Mouse (Mus musculus): ENCODE measurements at regions not wholly inside any gene's neighbourhood (a gene's known extent, or its start where the extent isn't known, plus 50 kb on each side); places are given as distances from the start of the nearest gene placed in this dataset.

DNA sequence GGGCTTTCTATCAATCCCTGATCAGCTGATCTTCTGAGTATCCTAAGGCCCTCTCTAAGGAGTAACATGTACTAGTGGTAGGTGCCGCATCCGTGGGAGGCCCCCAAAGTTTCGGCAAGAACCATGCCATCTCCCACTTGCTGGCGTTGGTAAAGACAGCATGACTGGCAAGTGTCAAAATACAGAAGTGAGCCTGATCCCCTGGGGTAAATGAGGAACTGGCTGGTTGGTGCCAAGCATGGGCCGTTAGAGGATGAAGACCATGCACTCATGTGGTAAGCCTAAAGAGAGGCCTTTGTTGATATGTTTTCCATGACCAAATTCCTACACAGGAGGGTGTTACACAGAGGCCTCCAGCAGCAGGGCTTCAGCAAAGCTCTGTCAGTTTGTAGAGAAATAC lies 161.9 kb upstream of the Irf2bp2 start:
- TF ChIP-seq CTCF (IDR thresholded peaks at IDR 0.05; ENCODE audit: low read depth, low read length) (no peak), EP300 (IDR thresholded peaks at IDR 0.05; ENCODE audit: insufficient read depth, low read depth, low read length) (no peak)
